Comparison of ENCODE assay signal across 24 mouse cellular contexts in genomic region chr4:83199391-83199790, GRCm38 (mm10).
DNase-seq lines count a peak whose midpoint lies in the region; ATAC-seq and TF ChIP-seq lines count a peak whose summit lies in the region.
"Had no signal": no experiment of that assay in that cellular context is flagged by ENCODE, and none has a peak within 500 bp of the region (broad histone marks: within the 10 kb centered on the region; RNA-seq: fewer than 3 reads in every experiment).

No protein-coding gene starts in this region.

- no peaks in the 10 kb centered on the region for H3K79me2 ChIP-seq in MEL (ENCODE audit: control insufficient read depth, insufficient read depth, low read length, poor library complexity)

- H3K9me3 ChIP-seq in limb, embryonic 14.5 days (ENCODE audit: control insufficient read depth, low read length), result no peaks in the 10 kb centered on the region
- no peaks in the 10 kb centered on the region for H3K9me3 ChIP-seq in limb, embryonic 10.5 days (replicated peaks)
- H3K9me3 ChIP-seq in MEL (replicated peaks; ENCODE audit: insufficient read depth, low read length), result no peaks in the 10 kb centered on the region
- no peaks in the 10 kb centered on the region for H3K9me3 ChIP-seq in forebrain, embryonic 12.5 days
- H3K9me3 ChIP-seq: limb, embryonic 12.5 days; liver, embryonic 12.5 days; neural tube, embryonic 13.5 days had no signal

- H3K4me2 ChIP-seq in limb, embryonic 14.5 days (replicated peaks; ENCODE audit: low read depth, low read length, severe bottlenecking), result no peak overlapping the region
- H3K4me2 ChIP-seq in forebrain, embryonic 12.5 days, result no peak overlapping the region
- H3K4me2 ChIP-seq: limb, embryonic 12.5 days; liver, embryonic 12.5 days; neural tube, embryonic 13.5 days had no signal

- H3K9ac ChIP-seq in limb, embryonic 14.5 days (ENCODE audit: low read depth, low read length, severe bottlenecking), result no peak overlapping the region
- no peak overlapping the region for H3K9ac ChIP-seq in MEL (ENCODE audit: control insufficient read depth, low read depth, low read length, poor library complexity, severe bottlenecking)
- H3K9ac ChIP-seq in forebrain, embryonic 12.5 days, result no peak overlapping the region
- H3K9ac ChIP-seq: limb, embryonic 12.5 days; liver, embryonic 12.5 days; neural tube, embryonic 13.5 days had no signal

- no peaks in the 10 kb centered on the region for H3K27me3 ChIP-seq in limb, embryonic 14.5 days (ENCODE audit: control insufficient read depth, insufficient read depth, low read length)
- no peaks in the 10 kb centered on the region for H3K27me3 ChIP-seq in limb, embryonic 10.5 days (ENCODE audit: low read depth, poor library complexity, severe bottlenecking)
- H3K27me3 ChIP-seq in MEL (ENCODE audit: control insufficient read depth in 1 of 2, insufficient read depth in 2 of 2, low read length in 2 of 2), result no peaks in the 10 kb centered on the region
- H3K27me3 ChIP-seq in forebrain, embryonic 12.5 days, result no peaks in the 10 kb centered on the region
- H3K27me3 ChIP-seq: limb, embryonic 12.5 days; liver, embryonic 12.5 days; neural tube, embryonic 13.5 days; Patski had no signal

- no peak overlapping the region for H3K27ac ChIP-seq in limb, embryonic 14.5 days (replicated peaks; ENCODE audit: low read depth, low read length)
- no peak overlapping the region for H3K27ac ChIP-seq in limb, embryonic 10.5 days
- H3K27ac ChIP-seq in MEL (ENCODE audit: control insufficient read depth, low read depth, low read length), result no peak overlapping the region
- no peak overlapping the region for H3K27ac ChIP-seq in forebrain, embryonic 12.5 days
- H3K27ac ChIP-seq: hindbrain, postnatal 0 days; limb, embryonic 12.5 days; liver, embryonic 12.5 days; neural tube, embryonic 13.5 days had no signal

- TF ChIP-seq EP300 in MEL (IDR thresholded peaks at IDR 0.05; ENCODE audit: low read depth in 1 of 2, low read length in 2 of 2), result no peak

- DNase-seq in frontal cortex, postnatal 10 days (ENCODE audit: low spot score in 2 of 2), result no peak
- peak; percentile 33 for DNase-seq in limb, embryonic 14.5 days (ENCODE audit: low spot score)
- DNase-seq in limb, embryonic 10.5 days (ENCODE audit: low spot score), result no peak
- peak; percentile 59 for DNase-seq in MEL (ENCODE audit: low read depth, low spot score)
- no peak for DNase-seq in ovary, postnatal 14 days (ENCODE audit: low spot score)
- DNase-seq: cerebellum, adult 18-20 months; cerebellum, postnatal 14 days; gastrocnemius, postnatal 25 days; lung, adult 18-20 months; lung, postnatal 14 days; thymus, postnatal 36 days had no signal

- ATAC-seq in frontal cortex, adult (ENCODE audit: low TSS enrichment), result peak; percentile 55
- ATAC-seq in limb, embryonic 14.5 days (ENCODE audit: low FRiP score, low read depth), result no peak
- ATAC-seq in hematopoietic stem cell, adult 5-6 weeks (replicated peaks in 1 of 2; ENCODE audit: insufficient read depth in 1 of 2, low FRiP score in 2 of 2, low TSS enrichment in 1 of 2, low read depth in 1 of 2, poor library complexity in 2 of 2, severe bottlenecking in 2 of 2), result peak; percentile 75 to 83; a peak in 3 of 4 replicates
- no peak for ATAC-seq in forebrain, embryonic 12.5 days (ENCODE audit: low FRiP score)
- ATAC-seq: CD4-positive, CD25-positive, alpha-beta regulatory T cell, adult 4 months; forebrain, embryonic 14.5 days; hindbrain, postnatal 0 days; intestine, embryonic 16.5 days; liver, embryonic 12.5 days; midbrain, embryonic 16.5 days; Patski had no signal

- TF ChIP-seq POLR2A in limb, embryonic 14.5 days (IDR thresholded peaks at IDR 0.05; ENCODE audit: borderline replicate concordance, extremely low read depth, insufficient read depth, insufficient read length), result no peak
- TF ChIP-seq POLR2A in MEL (IDR thresholded peaks at IDR 0.05; ENCODE audit: control insufficient read depth in 1 of 2, insufficient read depth in 1 of 2, low read depth in 1 of 2, low read length in 2 of 2, poor library complexity in 1 of 2), result no peak

- no peak for TF ChIP-seq RAD21 in MEL (IDR thresholded peaks at IDR 0.05; ENCODE audit: low read depth, low read length)

- WGBS in limb, embryonic 14.5 days, result 11% methylated on average over 8 of the region's 8 CpGs
- WGBS in limb, embryonic 10.5 days, result 41% methylated on average over 8 of the region's 8 CpGs
- 84% methylated on average over 8 of the region's 8 CpGs for WGBS in forebrain, embryonic 12.5 days

- TF ChIP-seq CTCF in MEL (IDR thresholded peaks at IDR 0.05 in 2 of 3, conservative IDR thresholded peaks at IDR 0.05 in 1 of 3; ENCODE audit: control insufficient read depth in 1 of 3, insufficient read depth in 1 of 3, low read depth in 2 of 3, low read length in 3 of 3, poor library complexity in 1 of 3, severe bottlenecking in 1 of 3), result no peak

- H3K36me3 ChIP-seq in limb, embryonic 14.5 days (ENCODE audit: control insufficient read depth, insufficient read depth, low read length), result no peaks in the 10 kb centered on the region
- H3K36me3 ChIP-seq in limb, embryonic 10.5 days, result no peaks in the 10 kb centered on the region
- peaks cover 0 to 2% of the 10 kb centered on the region in 2 experiments; a peak in 2 of 4 replicates for H3K36me3 ChIP-seq in MEL (ENCODE audit: control insufficient read depth in 1 of 2, insufficient read depth in 2 of 2, low read length in 2 of 2)
- no peaks in the 10 kb centered on the region for H3K36me3 ChIP-seq in forebrain, embryonic 12.5 days (replicated peaks)
- H3K36me3 ChIP-seq: limb, embryonic 12.5 days; liver, embryonic 12.5 days; neural tube, embryonic 13.5 days had no signal

- no peak overlapping the region for H3K4me3 ChIP-seq in limb, embryonic 14.5 days (replicated peaks; ENCODE audit: low read length)
- no peak overlapping the region for H3K4me3 ChIP-seq in limb, embryonic 10.5 days
- no peak overlapping the region for H3K4me3 ChIP-seq in MEL (ENCODE audit: control insufficient read depth in 1 of 2, insufficient read depth in 1 of 2, low read depth in 2 of 2, low read length in 2 of 2)
- H3K4me3 ChIP-seq in forebrain, embryonic 12.5 days (replicated peaks), result no peak overlapping the region
- H3K4me3 ChIP-seq: limb, embryonic 12.5 days; liver, embryonic 12.5 days; myocyte; neural tube, embryonic 13.5 days had no signal

- 0 out of 2 replicates have a peak, but pooled peaks cover 3% of the 10 kb centered on the region for H3K4me1 ChIP-seq in limb, embryonic 14.5 days (ENCODE audit: control insufficient read depth, insufficient read depth, low read length)
- peaks cover 14% of the 10 kb centered on the region for H3K4me1 ChIP-seq in limb, embryonic 10.5 days
- peaks cover 2 to 6% of the 10 kb centered on the region in 2 experiments; a peak in 1 of 4 replicates for H3K4me1 ChIP-seq in MEL (ENCODE audit: control insufficient read depth in 1 of 2, insufficient read depth in 2 of 2, low read length in 2 of 2)
- H3K4me1 ChIP-seq in forebrain, embryonic 12.5 days, result no peaks in the 10 kb centered on the region
- H3K4me1 ChIP-seq: liver, embryonic 12.5 days had no signal

TF ChIP-seq in MEL, 35 proteins besides CTCF, POLR2A, EP300 and RAD21:
- no peak for TF ChIP-seq CHD1 (IDR thresholded peaks at IDR 0.05; ENCODE audit: low read depth, low read length)
- no peak for TF ChIP-seq ZC3H11A (IDR thresholded peaks at IDR 0.05; ENCODE audit: low read depth, low read length)
- no peak for TF ChIP-seq CHD2 (IDR thresholded peaks at IDR 0.05; ENCODE audit: low read length)
- TF ChIP-seq MXI1 (IDR thresholded peaks at IDR 0.05; ENCODE audit: low read depth, low read length), result no peak
- no peak for TF ChIP-seq USF1 (IDR thresholded peaks at IDR 0.05; ENCODE audit: low read depth, low read length)
- TF ChIP-seq MAZ (IDR thresholded peaks at IDR 0.05; ENCODE audit: low read depth, low read length), result no peak
- TF ChIP-seq NELFE (IDR thresholded peaks at IDR 0.05; ENCODE audit: low read depth, low read length), result no peak
- TF ChIP-seq MEF2A (IDR thresholded peaks at IDR 0.05; ENCODE audit: extremely low read depth, insufficient replicate concordance, low read depth, low read length, poor library complexity, severe bottlenecking), result no peak
- TF ChIP-seq POLR2AphosphoS5 (IDR thresholded peaks at IDR 0.05; ENCODE audit: borderline replicate concordance, low read depth, low read length), result no peak
- TF ChIP-seq POLR2AphosphoS2 (IDR thresholded peaks at IDR 0.05; ENCODE audit: low read length), result no peak

Comparison
In these comparisons a context has a peak if more than half of its experiments do, and no peak if none do; other contexts are left out.
1. DNase-seq: peak in limb, embryonic 14.5 days (single experiment) and MEL (single experiment); none in frontal cortex, postnatal 10 days (0 of 2), limb, embryonic 10.5 days (single experiment) and ovary, postnatal 14 days (single experiment).
2. ATAC-seq: peak in frontal cortex, adult (single experiment) and hematopoietic stem cell, adult 5-6 weeks (2 of 2); none in limb, embryonic 14.5 days (single experiment) and forebrain, embryonic 12.5 days (single experiment).